Mouse (Mus musculus) heart, postnatal 10 days (tissue): ENCODE data around the gene Fbxl3. TPM values are rescaled to one million over a fixed set of nuclear protein-coding genes. Genes with fewer than 3 reads are reported as not detected.

ENCODE experiments used
- DNase-seq, 2 experiments: peaks; one replicate each; pipeline ENCODE4 v3.0.0; 2021
- intact Hi-C: fragments of 180-260 bp; cut with DNase I; formaldehyde crosslinking; loops from one replicate; pipeline ENCODE4 v1.15.1; 2025
- total RNA-seq, 2 experiments: library from RNA; stranded (reverse); gene quantifications; 2 replicates each; pipeline ENCODE4 v1.2.3; 2021

Fbxl3 gene
- total RNA-seq, 2 experiments from 2014 or later = 59.8 to 65.2 TPM

DNA sequence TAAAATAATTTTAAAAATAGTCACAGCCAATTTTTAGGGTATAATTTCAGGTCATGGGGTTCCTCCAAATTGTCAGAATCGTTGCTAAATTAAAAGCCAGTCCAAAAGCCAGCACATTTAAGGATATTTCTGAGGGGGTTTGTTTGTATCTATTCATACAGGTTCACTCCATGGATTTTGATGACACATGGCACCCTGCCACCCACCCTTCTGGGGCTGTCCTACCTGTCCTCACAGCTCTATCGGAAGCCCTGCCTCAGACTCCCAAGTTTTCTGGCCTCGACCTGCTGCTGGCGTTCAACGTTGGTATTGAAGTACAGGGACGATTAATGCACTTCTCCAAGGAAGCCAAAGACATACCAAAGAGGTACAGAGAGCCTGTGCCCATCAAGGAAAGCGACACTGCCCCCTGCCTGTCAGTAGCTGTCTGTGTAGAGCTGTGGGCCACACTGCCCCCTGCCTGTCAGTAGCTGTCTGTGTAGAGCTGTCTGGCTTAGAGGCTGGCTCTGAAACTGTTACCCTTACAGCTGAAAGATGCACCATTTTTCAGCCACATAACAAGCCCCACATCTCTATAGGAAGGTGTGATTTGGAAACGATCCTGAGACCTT, 48.1 kb downstream of the Fbxl3 start:
- DNase-seq = peak; percentile 78 to 86
- intact Hi-C loops = loop anchor here (1.0 kb wide), 1 partner anchor 39 kb away; no protein-coding TSS in a partner anchor

DNA sequence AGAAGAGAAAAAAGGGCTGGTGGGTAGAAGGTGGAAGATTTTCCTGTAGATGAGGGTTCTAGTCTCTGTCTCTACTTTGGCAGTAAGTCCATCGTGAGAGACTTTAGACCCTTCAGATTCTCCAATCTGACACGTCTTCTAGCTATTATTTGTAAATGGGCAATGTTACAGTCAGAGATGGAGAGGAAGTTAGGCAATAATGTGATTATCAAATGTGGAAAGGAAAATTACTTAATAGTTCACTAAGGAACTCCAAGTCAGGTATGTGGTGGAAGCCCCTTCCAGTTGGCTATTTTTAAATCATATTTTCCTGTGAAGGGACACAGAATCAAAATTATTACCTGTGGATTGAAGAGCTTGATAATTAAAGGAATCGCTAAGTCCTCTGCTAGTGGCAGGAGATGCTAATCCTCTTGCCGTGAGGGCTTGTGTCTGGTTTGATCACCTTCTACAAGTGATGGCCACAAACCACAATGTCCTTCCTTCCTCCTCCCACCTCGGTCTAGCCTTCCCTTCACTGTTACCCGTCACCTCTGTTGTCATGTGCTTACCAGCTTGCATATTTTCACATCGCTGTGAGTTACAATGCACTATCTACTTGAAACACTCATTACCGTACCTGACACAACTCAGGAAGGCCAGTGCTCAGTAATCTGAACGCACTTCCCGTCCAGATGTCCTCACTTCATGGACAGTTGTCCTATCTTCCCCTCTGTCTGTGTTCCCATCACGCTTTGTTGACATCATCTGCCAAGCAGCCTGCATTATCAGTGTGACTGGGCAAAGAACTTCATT, 50.9 kb downstream of the Fbxl3 start:
- no peak for DNase-seq
- intact Hi-C loops = no loop called here

DNA sequence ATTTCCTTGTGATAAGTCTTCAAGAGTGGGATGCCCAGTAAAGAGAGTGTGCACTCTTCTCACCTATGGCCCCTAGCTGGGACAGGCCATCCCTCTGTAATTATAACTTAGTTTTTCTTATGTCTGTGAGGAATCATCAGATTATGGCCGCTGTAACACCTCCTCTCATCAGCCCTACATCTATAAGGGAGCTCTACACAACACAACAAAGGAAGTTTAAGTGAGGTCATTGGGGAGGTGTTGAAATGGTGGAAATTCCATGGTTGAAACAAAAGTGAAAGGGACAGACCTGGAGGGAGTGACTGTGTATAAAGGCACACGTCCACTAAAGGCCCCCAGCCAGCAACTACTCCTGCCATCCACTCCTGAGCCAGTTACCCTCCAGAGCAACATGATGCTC, 52.7 kb downstream of the Fbxl3 start, which contains the start of gene Acod1:
Acod1 (plus strand) TSS at position 301 of the 400 bp plus-strand sequence.
- DNase-seq = no peak

DNA sequence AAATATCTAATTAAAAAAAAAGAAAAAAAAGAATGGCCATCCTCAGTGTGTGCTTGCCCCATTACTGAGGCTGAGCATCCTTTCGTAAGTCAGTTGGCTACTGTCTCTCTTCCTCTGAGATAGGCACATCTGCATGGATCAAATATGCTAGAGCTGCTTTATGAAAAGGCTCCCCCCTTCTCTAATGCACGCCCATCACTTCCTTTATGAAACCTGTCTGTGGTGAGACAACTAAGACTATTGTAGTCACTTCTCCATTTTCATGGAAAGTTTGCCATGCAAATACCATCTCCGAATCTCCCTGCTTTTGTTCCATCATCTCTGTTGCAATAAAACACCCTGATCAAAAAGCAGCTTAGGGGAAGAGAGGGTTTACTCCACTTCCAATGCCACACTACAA, 62.4 kb downstream of the Fbxl3 start:
- intact Hi-C loops = no loop called here
- peak; percentile 8 to 9 for DNase-seq

More for the DNA sequence above, 52.7 kb downstream of the Fbxl3 start, which contains the start of gene Acod1:
- intact Hi-C loops = no loop called here

DNA sequence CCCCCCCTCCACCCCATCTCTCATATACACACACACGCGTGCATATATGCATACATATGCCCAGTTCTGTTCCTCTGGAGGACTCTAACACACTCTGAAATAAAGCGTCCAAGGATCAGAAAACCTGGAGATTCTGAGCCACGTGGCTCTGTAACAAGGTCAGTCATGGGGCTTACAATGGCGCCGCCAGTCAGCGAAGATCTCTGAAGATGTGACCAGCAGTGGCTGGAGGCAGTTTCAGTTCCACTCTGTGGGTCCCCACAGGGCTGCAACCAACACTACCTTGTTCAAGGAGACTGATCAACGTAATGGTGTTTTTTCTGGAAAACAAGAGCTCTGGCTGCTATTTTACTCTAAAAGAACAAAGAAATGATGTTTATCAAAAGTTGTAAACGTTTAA, 65.3 kb downstream of the Fbxl3 start:
- no peak for DNase-seq
- intact Hi-C loops = no loop called here

DNA sequence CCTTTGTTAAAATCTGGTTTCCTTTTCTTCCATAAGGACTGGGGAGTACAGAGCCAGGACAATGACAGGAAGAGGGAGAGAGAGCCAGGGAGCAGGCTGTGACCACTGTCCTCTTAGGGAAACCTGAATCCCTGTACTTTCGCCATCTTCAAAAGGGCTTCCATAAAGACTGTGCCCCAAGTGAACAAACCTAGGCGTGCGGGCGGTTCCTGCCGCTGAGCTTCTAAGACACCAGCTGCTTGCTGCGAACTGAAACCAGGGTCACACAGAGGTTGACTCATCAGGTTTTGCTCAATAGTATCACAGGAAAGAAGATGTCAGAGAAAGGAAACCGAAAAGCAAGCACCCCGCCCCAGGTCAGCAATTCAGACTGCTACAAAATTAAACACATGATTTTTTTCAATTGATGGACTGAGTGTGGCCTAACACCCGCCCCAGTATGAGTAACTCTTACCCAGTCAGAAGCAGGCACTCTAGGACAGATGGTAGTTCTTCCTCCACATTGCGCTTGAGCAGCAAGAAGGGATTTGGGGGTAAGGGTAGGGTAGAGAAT, 66.0 kb downstream of the Fbxl3 start:
- peak; percentile 23 to 34 for DNase-seq

More for the DNA sequence above, 66.0 kb downstream of the Fbxl3 start:
- intact Hi-C loops = no loop called here

Other genes starting within 250 kb of the Fbxl3 start
- 10 to 100 TPM; 41.3 to 42.5 TPM for gene Kctd12, start 116.9 kb downstream of the Fbxl3 start, total RNA-seq
- not detected for gene Acod1, start 52.6 kb downstream of the Fbxl3 start, total RNA-seq
- 10 to 100 TPM; 16.7 to 19.1 TPM for gene Cln5, start 29.4 kb downstream of the Fbxl3 start, total RNA-seq
- gene Mycbp2, start 247.2 kb upstream of the Fbxl3 start, total RNA-seq = 10 to 100 TPM; 32.6 to 35.3 TPM